Mouse (Mus musculus) urinary bladder, postnatal 14 days (tissue): ENCODE measurements around the gene Trim47.
A peak's percentile ranks its signal among the peaks of the same experiment; 100 is the strongest.
"Not testable (repeated sequence)": the region's sequence is repeated elsewhere in the genome, so short reads cannot be mapped to it uniquely, and the experiment has no call there.

Experiments used
- DNase-seq: peaks from one replicate; pipeline ENCODE4 v3.0.0; 2021; ENCODE audit warnings: low spot score

Gene Trim47

DNA sequence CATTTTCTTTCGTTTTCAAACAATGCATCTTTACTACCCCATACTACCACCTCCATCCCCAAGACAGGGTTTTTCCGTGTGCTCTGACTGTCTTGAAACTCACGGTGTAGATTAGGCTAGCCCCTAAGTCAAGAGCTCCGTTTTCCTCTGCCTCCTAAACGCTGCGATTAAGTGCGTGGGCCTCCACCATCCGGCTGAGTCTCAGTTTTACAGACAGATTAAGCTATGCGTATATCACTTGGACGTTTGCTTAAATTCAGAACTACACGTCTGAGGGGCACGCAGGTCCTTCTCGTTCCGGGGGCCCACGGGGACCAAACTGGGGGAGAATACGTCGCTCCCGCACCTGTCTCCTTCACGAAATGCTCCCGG is 11.1 kb upstream of the Trim47 start:
- no peak for DNase-seq

DNA sequence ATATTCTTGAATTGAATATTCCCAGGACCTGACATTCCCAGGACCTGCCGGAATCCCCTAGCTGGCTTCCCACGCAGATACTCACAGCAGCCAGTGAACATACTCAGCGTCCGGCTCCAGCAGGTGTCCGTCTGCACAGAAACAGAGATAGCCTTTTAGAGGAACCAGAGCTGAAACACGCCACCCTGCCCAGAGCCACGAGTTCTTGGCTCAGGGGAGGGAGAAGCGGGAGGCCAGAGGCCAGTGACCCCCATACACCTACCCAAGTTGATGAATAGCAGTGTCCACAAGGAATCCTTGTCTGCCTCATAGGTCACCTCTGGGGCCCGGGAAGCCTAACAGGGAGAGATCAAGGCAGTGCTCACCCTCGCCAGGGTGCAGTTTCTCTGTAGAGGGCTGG is 7.2 kb upstream of the Trim47 start:
- DNase-seq: no peak

DNA sequence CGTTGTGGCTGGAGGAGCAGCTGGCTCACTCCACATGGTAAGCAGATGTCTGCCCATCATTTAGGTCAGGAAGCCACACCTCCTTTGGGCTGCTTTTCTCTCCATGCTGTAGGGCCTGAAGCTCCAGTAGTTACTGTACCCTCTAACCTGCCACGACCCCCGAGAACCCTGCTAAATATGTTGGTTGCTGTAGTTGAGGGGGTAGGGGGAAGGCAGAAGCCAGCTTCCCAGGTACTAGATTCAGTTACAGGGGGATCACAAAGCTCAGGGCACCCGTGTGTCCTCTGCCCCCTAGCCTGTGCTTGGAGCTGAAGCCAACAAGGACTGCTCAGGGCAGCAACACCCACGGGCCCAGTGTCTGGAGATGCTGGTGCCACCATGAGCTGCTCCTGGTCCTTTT is 6.5 kb upstream of the Trim47 start:
- no peak for DNase-seq

GRCm38 (mm10) chr11:116132366-116133333 is 5.6 kb upstream of the Trim47 start:
- no peak for DNase-seq

DNA sequence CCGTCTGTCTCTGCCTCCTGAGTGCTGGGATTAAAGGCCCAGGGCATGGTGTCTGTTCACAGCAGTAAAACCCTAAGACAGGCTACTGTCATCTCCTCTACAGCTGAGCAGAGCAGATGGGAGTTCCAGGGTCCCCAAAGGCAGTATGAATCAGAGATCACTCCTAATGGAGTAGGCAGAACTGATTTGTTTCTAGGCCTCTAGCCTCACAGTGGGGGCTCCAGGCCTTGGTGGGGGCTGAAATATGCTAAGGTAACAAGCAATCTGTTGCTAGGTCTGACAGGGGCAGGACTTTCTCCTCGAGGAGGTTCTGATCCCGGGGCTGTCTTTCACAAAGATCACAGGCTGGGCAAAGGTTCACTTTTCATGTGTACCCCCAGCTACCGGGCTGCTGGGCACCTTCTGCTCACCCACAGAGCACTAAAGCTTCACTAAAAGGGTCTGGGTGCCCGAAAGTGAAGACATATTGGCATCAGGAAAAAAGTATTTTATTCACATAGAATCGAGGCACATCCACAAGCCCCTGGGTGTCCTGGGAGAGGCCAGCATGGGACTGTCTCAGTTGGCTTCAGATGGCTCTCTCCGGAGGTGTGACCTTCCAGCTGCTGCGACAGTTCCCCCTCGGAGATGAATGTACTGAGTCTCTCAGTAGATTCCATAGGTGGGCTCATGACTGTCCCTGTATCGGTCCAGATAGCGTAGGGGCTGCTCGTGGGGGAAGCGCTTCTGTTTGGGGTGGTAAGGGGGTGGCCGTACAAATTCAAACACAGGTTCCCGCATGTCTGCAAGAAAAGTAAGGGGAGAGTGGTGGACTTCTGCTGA is 4.5 kb upstream of the Trim47 start:
- DNase-seq: no peak

DNA sequence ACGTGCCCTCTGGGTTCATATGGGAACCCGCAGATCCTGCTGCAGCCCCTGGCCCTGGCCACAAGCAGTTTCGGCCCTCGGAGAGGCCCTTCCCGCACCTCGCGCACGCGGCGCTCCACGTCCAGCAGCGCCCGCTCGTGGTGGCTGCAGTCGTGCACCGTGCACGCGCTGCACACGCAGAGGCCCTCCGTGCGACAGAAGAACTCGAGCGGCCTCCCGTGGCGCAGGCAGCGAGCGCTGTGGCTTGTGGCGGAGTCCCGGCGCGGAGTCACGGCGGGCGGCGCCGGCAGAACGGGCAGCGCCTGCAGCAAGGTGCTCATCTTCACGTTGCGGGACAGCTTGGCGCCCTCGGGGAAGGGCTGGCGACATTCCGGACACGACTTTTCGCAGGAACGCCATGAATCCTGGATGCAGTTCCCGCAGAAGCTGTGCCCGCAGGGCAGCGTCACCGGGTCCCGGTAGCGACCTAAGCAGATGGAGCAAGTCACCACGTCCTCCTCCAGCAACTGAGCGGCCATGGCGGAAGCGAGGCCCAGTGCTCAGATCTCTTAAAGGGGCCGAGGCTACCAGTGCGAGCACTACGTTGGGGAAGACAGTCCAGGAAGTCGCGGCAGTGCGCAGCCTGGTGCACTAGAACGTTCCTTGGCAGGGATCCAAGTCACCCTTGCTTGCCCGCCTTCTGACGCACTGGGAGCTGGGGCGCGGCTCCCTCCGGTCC is 3.6 kb upstream of the Trim47 start, which contains the start of gene Trim65:
Gene Trim65, minus strand, starts transcription at position 641 of the 718 bp plus-strand sequence.
- peak; percentile 93 for DNase-seq

- no peak for DNase-seq
Measured at GRCm38 (mm10) chr11:116129993-116130487, 3.0 kb upstream of the Trim47 start.

DNA sequence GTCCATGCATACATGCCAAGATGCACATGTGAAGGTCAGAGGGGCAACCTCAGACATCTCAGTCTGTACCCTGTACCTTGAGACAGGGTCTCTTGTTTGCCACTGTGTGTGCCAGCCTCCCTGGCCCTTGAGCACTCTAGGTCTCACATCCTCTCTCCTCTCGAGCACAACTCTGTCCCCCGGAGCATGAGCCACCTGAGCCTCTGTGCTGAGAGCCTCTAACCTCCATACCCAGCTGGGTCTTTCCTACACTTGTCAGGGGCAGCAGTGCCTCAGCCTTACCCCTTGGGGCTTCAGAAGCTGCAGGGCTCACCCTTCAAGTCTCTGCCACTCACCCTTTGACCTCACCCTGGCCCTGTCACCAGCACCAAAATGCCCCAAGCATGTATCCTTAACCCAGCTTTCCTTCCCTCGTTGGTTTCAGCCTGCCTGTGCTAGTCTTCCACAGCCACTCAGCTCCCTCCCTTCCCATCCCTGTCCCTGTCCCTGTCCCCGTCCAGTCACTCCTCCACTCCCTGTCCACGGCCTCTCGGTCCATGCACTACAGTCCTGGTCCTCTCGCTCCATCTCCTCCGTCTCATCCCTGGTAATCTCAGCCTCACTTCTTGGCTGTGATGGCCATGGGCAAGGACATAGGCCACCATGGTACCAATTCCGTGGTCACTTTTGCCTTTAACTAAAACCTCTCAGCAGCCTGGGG is 2.2 kb upstream of the Trim47 start:
- DNase-seq: no peak

GRCm38 (mm10) chr11:116127986-116128385 is 976 bp upstream of the Trim47 start:
- DNase-seq: no peak

GRCm38 (mm10) chr11:116126261-116126660 is 749 bp downstream of the Trim47 start:
- DNase-seq: no peak

- DNase-seq: not testable (repeated sequence)
Measured at GRCm38 (mm10) chr11:116121731-116122245, 5.2 kb downstream of the Trim47 start.

- DNase-seq: no peak
Measured at GRCm38 (mm10) chr11:116117819-116118218, 9.2 kb downstream of the Trim47 start.

DNA sequence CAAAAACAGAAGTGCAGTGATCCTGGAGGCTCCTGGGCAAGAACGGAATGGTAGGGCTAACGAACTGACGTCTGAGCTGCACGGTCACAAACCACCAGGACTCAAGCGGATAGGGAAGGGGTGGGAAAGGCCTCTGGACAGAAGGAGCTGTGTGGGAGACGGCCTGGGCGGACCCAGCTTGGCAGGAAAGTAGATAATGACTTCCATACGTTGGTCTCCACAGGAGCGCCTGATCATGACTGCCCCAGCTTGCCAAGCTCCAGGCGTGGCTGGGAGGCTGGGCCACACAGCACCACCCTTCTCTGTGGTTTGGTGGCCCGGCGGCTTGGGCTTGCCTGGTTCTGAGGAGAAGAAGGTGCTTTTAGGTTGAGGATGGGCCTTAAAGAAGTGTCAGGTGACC is 9.8 kb downstream of the Trim47 start:
- no peak for DNase-seq

DNA sequence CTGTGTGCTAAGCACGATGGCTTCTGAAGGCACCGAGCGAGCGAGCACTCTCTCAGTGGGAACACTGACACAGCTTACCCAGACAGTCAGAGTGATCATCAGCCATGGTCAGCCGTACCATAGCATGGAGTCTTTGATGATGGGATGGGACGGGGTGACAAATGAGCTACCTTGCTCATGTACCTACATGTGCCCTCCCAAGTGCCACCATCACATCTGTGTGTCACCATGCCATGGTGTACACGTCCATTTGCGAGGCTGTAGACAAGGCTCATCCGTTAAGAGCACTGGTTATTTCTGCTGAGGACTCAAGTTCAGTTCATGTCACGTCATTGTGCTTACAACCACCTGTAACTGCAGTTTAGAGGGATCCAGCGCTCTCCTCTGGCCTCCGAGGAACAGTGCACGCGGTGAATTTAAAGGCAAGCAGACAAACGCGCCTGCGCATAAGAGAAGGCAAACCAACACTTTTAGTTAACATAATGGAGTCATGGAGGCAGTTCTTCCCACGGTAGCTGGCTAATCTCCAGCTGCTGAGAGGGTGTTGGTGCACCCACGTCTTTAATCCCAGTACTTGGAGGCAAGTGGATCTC is 15.3 kb downstream of the Trim47 start:
- no peak for DNase-seq

DNA sequence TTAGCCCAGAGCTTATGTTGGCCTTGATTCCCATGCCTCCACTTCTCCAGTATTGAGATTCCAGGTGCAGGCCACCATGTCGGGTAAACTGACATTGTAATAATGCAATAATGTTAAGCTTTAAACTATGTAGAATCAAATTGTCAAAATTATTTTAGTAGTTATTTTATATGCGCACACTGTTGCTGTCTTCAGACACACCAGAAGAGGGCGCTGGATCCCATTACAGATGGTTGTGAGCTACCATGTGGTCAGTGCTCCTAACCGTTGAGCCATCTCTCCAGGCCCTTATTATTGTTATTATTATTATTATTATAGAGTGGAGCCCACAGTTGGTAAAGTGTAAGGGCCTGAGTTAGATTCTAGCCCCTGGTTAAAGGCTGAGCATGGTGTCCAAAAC is 15.9 kb downstream of the Trim47 start:
- no peak for DNase-seq

DNA sequence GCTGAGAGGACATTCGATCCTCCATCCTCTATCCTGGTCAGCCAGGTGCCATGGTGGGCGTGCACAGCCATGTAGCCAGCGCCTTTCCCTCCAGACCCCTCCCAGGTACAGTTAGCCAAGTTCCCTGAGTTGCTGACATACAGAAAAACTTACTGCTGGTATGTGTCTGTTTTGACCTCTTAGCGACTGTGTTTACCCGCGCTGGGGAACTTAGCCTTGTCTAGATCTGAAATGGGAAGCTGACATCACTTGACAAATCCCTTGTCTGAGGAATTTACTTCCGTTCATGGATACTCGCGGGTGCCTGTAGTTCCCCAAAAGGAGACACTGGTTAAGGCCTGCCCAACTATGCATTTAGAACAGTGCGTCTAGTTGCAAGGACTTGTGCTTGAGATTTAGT is 16.5 kb downstream of the Trim47 start:
- DNase-seq: no peak

DNA sequence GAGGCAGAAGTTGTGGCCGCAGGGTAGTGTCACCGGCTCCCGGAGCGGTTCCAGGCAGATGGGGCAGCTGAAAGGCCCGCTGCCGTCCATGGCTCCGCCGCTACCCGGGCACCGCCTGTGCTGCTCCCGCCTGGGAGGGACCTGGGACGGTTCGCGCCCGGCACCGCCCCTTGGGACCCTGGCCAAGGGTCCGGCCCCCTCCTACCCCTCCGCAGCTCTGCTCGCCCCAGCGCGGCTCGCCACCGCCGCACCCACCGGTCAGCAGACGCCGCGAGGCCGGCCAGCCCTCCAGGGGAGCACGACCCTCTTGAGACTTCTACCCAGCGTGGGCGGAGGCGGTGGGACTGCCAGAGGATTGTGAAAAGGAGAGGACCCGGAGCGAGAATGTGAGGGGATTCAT is 16.9 kb downstream of the Trim47 start:
- DNase-seq: peak; percentile 83

GRCm38 (mm10) chr11:116109441-116110081 is 17.4 kb downstream of the Trim47 start:
- DNase-seq: no peak

DNA sequence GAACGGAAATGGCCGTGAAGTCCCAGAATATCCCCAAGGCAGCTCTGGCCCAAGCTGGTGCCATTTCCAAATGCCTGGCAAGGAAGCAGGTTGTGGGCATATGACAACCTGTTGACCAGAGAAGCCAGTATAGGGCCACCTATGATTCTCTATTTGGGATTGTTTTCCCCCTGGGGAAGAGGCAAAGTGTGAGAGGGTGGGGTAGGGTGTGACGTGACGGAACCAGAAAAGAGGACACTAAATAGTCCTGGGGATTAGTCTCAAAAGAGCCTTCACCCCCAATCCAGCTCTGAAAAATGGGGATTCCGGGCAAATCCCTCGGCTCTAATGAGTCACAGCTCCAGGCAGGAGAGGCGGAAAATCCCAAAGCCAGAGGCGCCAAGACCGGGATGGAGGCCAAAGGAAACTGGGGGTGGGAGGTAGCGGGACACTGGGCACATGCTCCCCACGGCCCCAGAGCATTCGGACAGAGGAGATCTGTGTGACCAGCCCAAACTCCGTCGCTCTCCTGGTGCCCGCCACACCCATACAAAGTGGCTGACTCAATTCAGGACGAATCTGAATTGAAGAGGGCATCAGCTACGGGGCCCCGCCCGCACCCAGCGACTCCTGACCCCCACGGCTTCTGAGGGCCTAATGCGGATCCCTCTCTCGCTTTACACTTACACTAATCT is 18.4 kb downstream of the Trim47 start:
- peak; percentile 74 for DNase-seq
